Mouse (Mus musculus): Measurements from ENCODE around the gene Ccer2. TPM values are rescaled to one million over a fixed set of nuclear protein-coding genes. Genes with fewer than 3 reads are reported as not detected.

The Ccer2 gene
- polyA plus RNA-seq, 1 experiment from 2014 or later = not detected

- Histone ChIP-seq H3K4me2 (replicated peaks) (no peak overlapping the region), H3K4me3 (replicated peaks) (no peak overlapping the region)
These were observed 38.5 kb downstream of the Ccer2 start for GRCm38 (mm10) chr7:28794496-28794895.

DNA sequence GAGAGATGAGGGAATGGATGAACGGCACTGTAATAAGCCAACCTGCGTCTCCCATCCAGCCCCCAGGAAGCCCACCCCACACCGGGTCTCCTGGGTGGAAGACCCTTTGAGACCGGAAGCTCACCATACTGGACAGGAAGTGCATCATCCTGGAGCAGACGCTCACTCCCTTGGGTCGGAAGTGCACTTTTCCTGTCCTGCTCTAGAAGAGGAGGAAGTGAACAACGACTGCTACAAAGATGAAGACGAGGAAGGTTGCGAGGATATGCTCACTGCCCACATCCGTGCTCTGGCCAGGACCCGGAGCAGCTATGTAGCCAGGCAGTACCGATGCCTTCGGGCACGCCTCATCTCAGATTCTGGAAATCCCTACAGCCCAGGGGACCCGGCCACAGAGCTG is 39.9 kb downstream of the Ccer2 start:
- Histone ChIP-seq H3K4me3 (replicated peaks) (no peak overlapping the region), H3K9ac (no peak overlapping the region), H3K4me1 (replicated peaks) (peaks cover 21% of the 10 kb centered on the region), H3K36me3 (no peaks in the 10 kb centered on the region), H3K4me2 (replicated peaks) (peak overlapping the region; percentile 48; the same call in 1 of the 2 replicates), H3K9me3 (no peaks in the 10 kb centered on the region), H3K27me3 (replicated peaks) (no peaks in the 10 kb centered on the region), H3K27ac (peak overlapping the region; percentile 2; the same call in 1 of the 2 replicates)
- 67% methylated on average over 15 of the region's 15 CpGs for WGBS
- ATAC-seq = no peak

More at GRCm38 (mm10) chr7:28794496-28794895, 38.5 kb downstream of the Ccer2 start:
- Histone ChIP-seq H3K27me3 (replicated peaks) (no peaks in the 10 kb centered on the region), H3K27ac (no peak overlapping the region), H3K9ac (no peak overlapping the region), H3K9me3 (no peaks in the 10 kb centered on the region), H3K36me3 (no peaks in the 10 kb centered on the region), H3K4me1 (replicated peaks) (peaks cover 29% of the 10 kb centered on the region)
- 80% methylated on average over 3 of the region's 3 CpGs for WGBS
- no peak for ATAC-seq

DNA sequence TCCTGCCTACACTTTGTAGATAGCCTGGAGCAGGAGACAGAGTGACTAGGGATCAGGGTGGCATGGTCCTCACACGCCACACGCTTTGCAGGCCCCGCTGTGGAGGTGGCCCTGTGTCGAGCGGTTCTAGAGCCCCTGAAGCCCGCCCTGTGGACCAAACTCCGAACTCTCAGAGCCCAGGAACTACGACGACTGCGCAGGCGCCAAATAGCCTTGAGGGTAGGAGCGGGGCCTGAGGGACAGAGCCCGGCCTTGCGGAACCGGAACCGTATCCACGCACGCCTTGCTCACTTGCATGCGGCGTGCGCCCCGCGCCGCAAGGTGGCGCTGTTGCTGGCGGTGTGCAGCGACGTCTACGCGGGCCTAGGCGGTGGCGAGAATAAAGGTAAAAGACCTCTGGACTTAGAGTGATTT is 40.6 kb downstream of the Ccer2 start:
- H3K4me1 ChIP-seq (replicated peaks) = peaks cover 18% of the 10 kb centered on the region
- H3K9me3 ChIP-seq = no peaks in the 10 kb centered on the region
- WGBS = 17% methylated on average over 32 of the region's 32 CpGs
- H3K36me3 ChIP-seq = no peaks in the 10 kb centered on the region
- peak overlapping the region; percentile 48 for H3K4me2 ChIP-seq (replicated peaks)
- no peaks in the 10 kb centered on the region for H3K27me3 ChIP-seq (replicated peaks)
- peak overlapping the region; percentile 11; the same call in 1 of the 2 replicates for H3K9ac ChIP-seq
- 0 out of 2 replicates have a peak overlapping the region, but pooled peaks have one; percentile 2 for H3K4me3 ChIP-seq (replicated peaks)
- peak; percentile 81 for ATAC-seq
- peak overlapping the region; percentile 6; the same call in 1 of the 2 replicates for H3K27ac ChIP-seq

DNA sequence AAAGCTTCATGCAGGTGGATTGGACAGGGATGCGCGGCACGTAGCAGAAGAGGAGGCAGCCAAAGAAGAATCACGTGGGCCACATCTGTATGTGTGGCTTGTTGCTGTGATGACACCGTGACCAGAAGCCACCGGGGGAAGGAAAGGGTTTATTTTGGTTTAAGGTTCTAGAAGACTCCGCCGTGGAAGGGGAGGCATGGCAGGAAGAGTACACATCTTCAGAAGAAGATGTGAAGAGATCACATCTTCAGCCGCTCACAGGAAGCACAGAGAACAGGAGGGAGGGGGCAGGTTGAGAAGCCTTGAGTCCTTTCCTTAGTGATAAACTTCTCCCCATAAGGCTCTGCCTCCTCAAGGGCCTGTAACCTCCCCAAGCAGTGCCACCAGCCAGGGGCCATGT is 44.0 kb downstream of the Ccer2 start:
- H3K9me3 ChIP-seq = no peaks in the 10 kb centered on the region
- 92% methylated on average over 9 of the region's 9 CpGs for WGBS
- no peak overlapping the region for H3K4me2 ChIP-seq (replicated peaks)
- peaks cover 31% of the 10 kb centered on the region for H3K4me1 ChIP-seq (replicated peaks)
- H3K36me3 ChIP-seq = no peaks in the 10 kb centered on the region
- H3K27me3 ChIP-seq (replicated peaks) = no peaks in the 10 kb centered on the region
- H3K27ac ChIP-seq = no peak overlapping the region
- H3K9ac ChIP-seq = no peak overlapping the region
- no peak for ATAC-seq
- H3K4me3 ChIP-seq (replicated peaks) = no peak overlapping the region

DNA sequence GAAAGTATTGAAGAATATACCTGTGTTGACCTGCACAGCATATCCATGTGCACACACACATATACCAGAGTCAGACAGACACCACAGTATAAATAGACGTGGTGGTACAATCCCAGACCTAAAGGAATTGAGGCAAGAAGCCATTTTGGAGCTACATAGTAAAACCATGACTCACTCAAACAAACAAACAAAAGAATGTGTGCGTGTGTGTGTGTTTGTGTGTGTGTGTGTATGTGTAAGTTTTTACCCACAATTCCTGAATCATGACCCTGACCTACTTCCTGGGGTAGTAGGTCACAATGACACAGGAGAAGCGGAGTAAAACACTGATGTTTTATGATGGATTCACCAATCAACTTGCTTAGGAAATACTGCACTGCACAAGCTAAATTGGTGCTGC is 45.5 kb downstream of the Ccer2 start:
- Histone ChIP-seq H3K36me3 (no peaks in the 10 kb centered on the region), H3K4me1 (replicated peaks) (peaks cover 26% of the 10 kb centered on the region), H3K4me3 (replicated peaks) (no peak overlapping the region), H3K4me2 (replicated peaks) (peak overlapping the region; percentile 35; the same call in 1 of the 2 replicates), H3K27ac (peak overlapping the region; percentile 97), H3K9me3 (no peaks in the 10 kb centered on the region), H3K27me3 (replicated peaks) (no peaks in the 10 kb centered on the region), H3K9ac (no peak overlapping the region)
- 43% methylated on average over 3 of the region's 3 CpGs for WGBS
- ATAC-seq = no peak

GRCm38 (mm10) chr7:28801901-28802670 is 46.1 kb downstream of the Ccer2 start:
- H3K4me3 ChIP-seq (replicated peaks) = no peak overlapping the region
- no peaks in the 10 kb centered on the region for H3K9me3 ChIP-seq
- H3K4me2 ChIP-seq (replicated peaks) = peak overlapping the region; percentile 35
- H3K27me3 ChIP-seq (replicated peaks) = no peaks in the 10 kb centered on the region
- H3K9ac ChIP-seq = 0 out of 2 replicates have a peak overlapping the region, but pooled peaks have one; percentile 6
- WGBS = 9% methylated on average over 10 of the region's 10 CpGs
- peaks cover 19% of the 10 kb centered on the region for H3K4me1 ChIP-seq (replicated peaks)
- no peaks in the 10 kb centered on the region for H3K36me3 ChIP-seq
- peak; percentile 77 for ATAC-seq
- peak overlapping the region; percentile 97 for H3K27ac ChIP-seq

DNA sequence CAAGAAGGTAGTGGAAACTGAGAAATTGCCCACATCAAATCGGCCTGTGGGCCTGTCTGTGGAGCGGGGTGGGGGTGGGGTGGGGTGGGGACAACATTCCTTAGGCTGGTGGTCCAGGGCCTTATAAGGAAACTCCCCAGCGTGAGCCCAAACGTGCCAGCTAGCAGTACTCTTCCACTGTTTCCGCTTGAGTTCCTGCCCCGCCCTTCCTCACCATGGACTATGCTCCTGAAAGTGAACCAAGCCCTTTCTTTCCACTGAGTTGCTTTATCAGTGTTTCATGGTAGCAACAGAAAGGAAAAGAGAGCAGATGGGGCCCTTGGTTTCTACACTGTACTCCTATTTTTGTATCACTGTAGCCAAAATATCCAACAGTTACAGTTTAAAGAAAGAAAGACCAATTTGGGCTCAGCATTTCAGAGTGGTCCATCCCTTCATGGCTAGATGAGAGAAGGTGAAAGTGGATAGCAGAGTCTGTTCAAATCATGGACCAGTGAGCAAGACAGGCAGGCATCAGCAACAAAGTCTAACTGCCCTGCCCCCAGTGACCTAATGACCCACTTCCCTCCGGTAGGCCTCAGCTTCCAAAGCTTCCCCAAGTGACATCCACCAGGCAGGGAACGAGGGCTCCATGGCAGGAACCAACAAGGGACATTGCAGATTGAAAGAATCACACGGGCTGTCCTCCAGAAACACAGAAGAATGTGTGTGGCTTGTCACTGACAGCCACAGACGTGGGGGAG is 47.0 kb downstream of the Ccer2 start:
- Histone ChIP-seq H3K27me3 (replicated peaks) (no peaks in the 10 kb centered on the region), H3K4me2 (replicated peaks) (peak overlapping the region; percentile 35), H3K27ac (peak overlapping the region; percentile 97), H3K4me3 (replicated peaks) (no peak overlapping the region), H3K36me3 (no peaks in the 10 kb centered on the region), H3K4me1 (replicated peaks) (peaks cover 25% of the 10 kb centered on the region), H3K9me3 (no peaks in the 10 kb centered on the region), H3K9ac (peak overlapping the region; percentile 23; the same call in 1 of the 2 replicates)
- peak; percentile 82 for ATAC-seq
- WGBS = 12% methylated on average over 10 of the region's 10 CpGs

- peak overlapping the region; percentile 97 for H3K27ac ChIP-seq
- no peaks in the 10 kb centered on the region for H3K27me3 ChIP-seq (replicated peaks)
- WGBS = 21% methylated on average over 4 of the region's 4 CpGs
- H3K4me3 ChIP-seq (replicated peaks) = no peak overlapping the region
- no peaks in the 10 kb centered on the region for H3K36me3 ChIP-seq
- peak; percentile 31 for ATAC-seq
- peak overlapping the region; percentile 23; the same call in 1 of the 2 replicates for H3K9ac ChIP-seq
- peaks cover 28% of the 10 kb centered on the region for H3K4me1 ChIP-seq (replicated peaks)
- H3K9me3 ChIP-seq = no peaks in the 10 kb centered on the region
- peak overlapping the region; percentile 35 for H3K4me2 ChIP-seq (replicated peaks)
These were observed 47.8 kb downstream of the Ccer2 start for GRCm38 (mm10) chr7:28803756-28804155.

- Histone ChIP-seq H3K4me3 (replicated peaks) (no peak overlapping the region), H3K4me1 (replicated peaks) (peaks cover 24% of the 10 kb centered on the region), H3K9me3 (no peaks in the 10 kb centered on the region), H3K36me3 (no peaks in the 10 kb centered on the region), H3K9ac (no peak overlapping the region), H3K27me3 (replicated peaks) (no peaks in the 10 kb centered on the region), H3K4me2 (replicated peaks) (no peak overlapping the region), H3K27ac (no peak overlapping the region)
- no peak for ATAC-seq
- WGBS = 81% methylated on average over 4 of the region's 4 CpGs
These were observed 50.9 kb downstream of the Ccer2 start for GRCm38 (mm10) chr7:28806869-28807268.

GRCm38 (mm10) chr7:28807641-28808220 is 51.8 kb downstream of the Ccer2 start:
- peaks cover 21% of the 10 kb centered on the region for H3K4me1 ChIP-seq (replicated peaks)
- no peaks in the 10 kb centered on the region for H3K36me3 ChIP-seq
- WGBS = 43% methylated on average over 6 of the region's 8 CpGs
- peak overlapping the region; percentile 90 for H3K9ac ChIP-seq
- H3K4me3 ChIP-seq (replicated peaks) = peak overlapping the region; percentile 72
- H3K27ac ChIP-seq = peak overlapping the region; percentile 100
- no peaks in the 10 kb centered on the region for H3K27me3 ChIP-seq (replicated peaks)
- peak overlapping the region; percentile 93 for H3K4me2 ChIP-seq (replicated peaks)
- H3K9me3 ChIP-seq = no peaks in the 10 kb centered on the region
- ATAC-seq = no peak

- WGBS = 2% methylated on average over 35 of the region's 35 CpGs
- Histone ChIP-seq H3K36me3 (no peaks in the 10 kb centered on the region), H3K4me1 (replicated peaks) (peaks cover 21% of the 10 kb centered on the region), H3K4me2 (replicated peaks) (peak within 1 kb of the TSS; percentile 93), H3K27ac (peak within 1 kb of the TSS; percentile 100), H3K9ac (peak within 1 kb of the TSS; percentile 90), H3K27me3 (replicated peaks) (no peaks in the 10 kb centered on the region), H3K4me3 (replicated peaks) (peak within 1 kb of the TSS; percentile 72), H3K9me3 (no peaks in the 10 kb centered on the region)
- peak; percentile 9 for ATAC-seq
These were observed 52.4 kb downstream of the Ccer2 start, which contains the start of gene Hnrnpl for GRCm38 (mm10) chr7:28808221-28808941. Gene Hnrnpl, plus strand, starts transcription at chr7:28808541.
